Mouse (Mus musculus) embryonic facial prominence, embryonic 11.5 days (tissue): ENCODE data around the gene Dohh. TPM values are rescaled to one million over a fixed set of nuclear protein-coding genes. Genes with fewer than 3 reads are reported as not detected.
A peak's percentile ranks its signal among the peaks of the same experiment; 100 is the strongest.

Experiments used
- ATAC-seq: fragments of 200-750 bp; cut with Nextera tagmentation; replicated peaks from 2 replicates; pipeline ENCODE4 v1.8.0; 2017; ENCODE audit warnings: low read depth; ENCODE audit not compliant: insufficient number of reproducible peaks, low FRiP score, low TSS enrichment
- DNase-seq: peaks from one replicate; pipeline ENCODE4 v3.0.0-alpha.2; 2015; ENCODE audit warnings: low spot score
- H3K27ac ChIP-seq: fragments of 300-500 bp; sonication (generic); replicated peaks from 2 replicates; pipeline ENCODE4 v1.5.1; 2014; ENCODE audit warnings: mild to moderate bottlenecking, low read depth, low read length, control low read depth
- H3K27me3 ChIP-seq: fragments of 300-500 bp; sonication (generic); 2 replicates; pipeline ENCODE4 v1.6.1; 2014; ENCODE audit warnings: mild to moderate bottlenecking, low read length, moderate library complexity, mixed read lengths; ENCODE audit not compliant: control insufficient read depth, insufficient read depth
- H3K36me3 ChIP-seq: fragments of 300-500 bp; sonication (generic); replicated peaks from 2 replicates; pipeline ENCODE4 v1.6.1; 2014; ENCODE audit warnings: low read depth, mild to moderate bottlenecking, low read length, moderate library complexity, mixed read lengths; ENCODE audit not compliant: control insufficient read depth, insufficient read depth
- H3K4me1 ChIP-seq: fragments of 300-500 bp; sonication (generic); 2 replicates; pipeline ENCODE4 v1.6.1; 2014; ENCODE audit warnings: low read length, mixed read lengths; ENCODE audit not compliant: control insufficient read depth, insufficient read depth
- H3K4me2 ChIP-seq: fragments of 300-500 bp; sonication (generic); 2 replicates; pipeline ENCODE4 v1.6.1; 2014; ENCODE audit warnings: low read depth, mild to moderate bottlenecking, control low read depth, low read length, moderate library complexity
- H3K4me3 ChIP-seq: fragments of 300-500 bp; sonication (generic); 2 replicates; pipeline ENCODE4 v1.5.1; 2014; ENCODE audit warnings: low read depth, low read length, control low read depth
- H3K9ac ChIP-seq: fragments of 300-500 bp; sonication (generic); replicated peaks from 2 replicates; pipeline ENCODE4 v1.6.1; 2014; ENCODE audit warnings: mild to moderate bottlenecking, control low read depth, low read length
- H3K9me3 ChIP-seq: fragments of 300-500 bp; sonication (generic); replicated peaks from 2 replicates; pipeline ENCODE4 v1.6.1; 2016; ENCODE audit warnings: mild to moderate bottlenecking, low read length, inconsistent platforms, mixed read lengths; ENCODE audit not compliant: control insufficient read depth
- WGBS: fragments of 180-500 bp; shearing (Covaris S2); extraction: QIAGEN DNeasy Blood & Tissue Kit; methylation state at CpG from one replicate; pipeline ENCODE4 v1.1.7; 2014; 5-methylcytosine and 5-hydroxymethylcytosine counted together
- polyA plus RNA-seq: library from polyadenylated mRNA; unstranded; fragments of >200 nt; fragmentation: Nextera tagmentation; extraction: Ambion mirVana; gene quantifications from 2 replicates; pipeline ENCODE4 v1.2.1, GENCODE M21; 2014

Gene Dohh
- polyA plus RNA-seq, 1 experiment from 2014 or later: 45.0 TPM

DNA sequence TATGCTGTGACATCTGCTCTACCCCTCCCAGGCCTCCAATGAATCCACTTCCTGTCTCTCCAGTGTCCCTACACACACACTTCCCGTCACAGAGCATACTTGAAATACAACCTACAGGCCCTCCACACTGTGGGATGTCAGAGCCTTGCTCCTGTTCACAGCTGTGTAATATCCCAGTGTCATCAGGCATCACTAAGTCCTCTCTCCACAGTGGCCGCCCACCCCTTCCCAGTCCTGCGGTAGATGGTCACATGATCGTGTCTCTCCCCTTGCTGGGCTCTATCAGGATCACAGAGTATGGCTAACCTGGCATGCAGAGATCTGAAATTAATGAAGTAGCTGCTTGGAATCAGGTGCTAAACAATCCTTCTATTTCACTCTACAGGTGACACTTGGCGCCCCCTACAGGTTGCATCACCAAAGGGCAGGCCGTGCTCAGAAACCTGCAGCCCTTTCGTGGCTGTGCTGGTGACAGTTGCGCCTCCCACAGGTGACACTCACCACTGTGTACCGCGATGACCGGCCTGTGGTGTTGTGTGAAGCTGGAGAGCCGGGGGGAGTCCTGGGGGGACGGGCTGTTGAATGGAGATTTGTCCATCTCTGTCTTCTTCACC lies 21.5 kb downstream of the Dohh start:
- Histone ChIP-seq H3K4me3 (no peak overlapping the region), H3K27me3 (peaks cover 2% of the 10 kb centered on the region; the same call in 1 of the 2 replicates), H3K36me3 (no peaks in the 10 kb centered on the region), H3K9ac (no peak overlapping the region), H3K4me1 (peaks cover 29% of the 10 kb centered on the region), H3K9me3 (no peaks in the 10 kb centered on the region), H3K27ac (no peak overlapping the region), H3K4me2 (no peak overlapping the region; the same call in 1 of the 2 replicates)
- DNase-seq: peak; percentile 64
- 44% methylated on average over 13 of the region's 13 CpGs for WGBS
- ATAC-seq: no peak

DNA sequence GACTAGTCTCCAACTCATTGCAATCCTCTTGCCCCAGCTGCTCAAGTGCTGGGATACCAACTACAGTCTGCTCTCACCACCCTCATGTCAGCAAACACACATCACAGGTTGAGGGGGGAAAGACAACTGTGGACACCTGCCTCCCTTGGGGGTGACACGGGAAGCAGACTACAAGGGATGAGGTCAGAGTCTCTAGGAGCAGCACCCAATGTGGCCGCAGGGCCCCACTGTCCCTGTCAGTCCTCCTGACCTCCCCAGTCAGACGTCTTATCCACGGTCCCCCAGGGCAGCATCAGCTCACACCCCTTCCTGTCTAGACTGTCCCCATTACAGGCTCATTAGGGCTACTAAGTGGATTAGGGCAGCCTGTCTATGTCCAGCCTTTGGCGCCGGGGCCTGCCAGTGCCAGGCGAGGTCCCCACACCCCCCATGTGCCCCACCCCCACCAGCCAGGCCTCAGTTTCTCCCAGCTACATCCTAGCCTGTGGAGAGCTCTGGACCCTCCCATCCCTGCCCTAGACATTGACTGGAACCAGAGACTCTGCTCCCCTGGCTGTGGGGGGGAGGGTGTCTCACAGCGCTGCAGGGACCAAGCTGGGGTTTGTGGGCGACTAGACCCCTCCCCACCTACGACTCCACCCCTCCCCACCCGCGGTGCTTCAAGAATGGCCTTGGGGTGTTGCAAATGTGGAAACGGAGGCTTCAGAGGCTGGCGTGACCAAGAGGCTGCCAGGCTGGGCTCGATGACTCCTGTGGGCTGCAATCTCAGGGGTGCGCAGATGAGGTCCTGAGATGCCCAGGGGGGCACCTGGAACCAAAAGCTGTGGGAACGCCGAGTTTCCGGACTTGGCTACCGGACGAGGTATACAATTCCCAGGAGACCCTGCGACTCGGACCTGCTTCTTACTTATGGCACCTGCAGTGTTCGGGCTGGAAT lies 22.5 kb downstream of the Dohh start:
- no peaks in the 10 kb centered on the region; the same call in 1 of the 2 replicates for H3K36me3 ChIP-seq
- peak overlapping the region; percentile 43 for H3K4me2 ChIP-seq
- H3K9ac ChIP-seq: peak overlapping the region; percentile 43
- no peak for ATAC-seq
- H3K4me3 ChIP-seq: peak overlapping the region; percentile 21; the same call in 1 of the 2 replicates
- peaks cover 2% of the 10 kb centered on the region; the same call in 1 of the 2 replicates for H3K27me3 ChIP-seq
- WGBS: 20% methylated on average over 24 of the region's 24 CpGs
- no peak for DNase-seq
- H3K9me3 ChIP-seq: no peaks in the 10 kb centered on the region
- peaks cover 28% of the 10 kb centered on the region for H3K4me1 ChIP-seq
- H3K27ac ChIP-seq: 0 out of 2 replicates have a peak overlapping the region, but pooled peaks have one; percentile 20

DNA sequence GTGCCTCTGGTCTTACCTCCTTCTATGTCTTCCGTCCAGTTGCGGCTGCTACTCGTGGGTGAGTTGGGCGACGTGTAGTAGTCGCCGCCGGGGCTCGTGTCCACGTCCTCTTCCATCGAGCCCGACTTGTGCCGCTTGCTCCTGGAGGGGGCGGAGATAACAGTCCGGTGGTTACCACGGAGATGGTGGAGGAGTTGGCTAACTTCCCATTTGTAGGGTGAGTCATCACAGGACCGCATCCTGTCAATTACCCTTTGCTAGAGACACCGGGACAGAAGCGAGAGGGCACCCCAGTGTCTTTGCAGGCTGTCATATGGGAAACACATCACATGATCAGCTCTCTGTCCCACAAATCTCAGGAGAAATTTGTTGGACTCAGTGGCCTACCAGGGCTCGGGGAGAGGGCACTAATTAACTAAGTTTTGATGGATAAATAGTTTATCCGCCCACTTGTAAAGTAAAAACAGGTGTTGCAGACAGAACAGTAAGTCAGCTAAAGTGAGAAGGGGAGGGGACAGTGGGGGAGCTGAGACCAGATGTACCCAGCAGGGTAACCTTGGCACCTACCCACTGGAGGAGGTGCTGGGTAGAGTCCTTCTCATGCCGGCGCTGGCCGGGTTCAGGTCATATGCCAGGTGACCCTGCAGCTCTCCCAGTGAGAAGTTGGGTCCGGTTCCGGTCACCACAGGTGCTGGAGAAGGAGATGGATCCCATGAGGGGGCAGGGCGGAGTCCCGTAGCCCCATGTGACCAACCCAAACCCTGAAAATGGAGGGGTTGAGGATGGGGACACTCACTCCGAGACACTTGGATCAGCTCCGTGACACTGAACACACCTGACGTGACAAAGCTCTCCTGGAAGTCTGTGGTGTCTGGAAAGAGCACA lies 23.6 kb downstream of the Dohh start:
- Histone ChIP-seq H3K27me3 (peaks cover 2% of the 10 kb centered on the region; the same call in 1 of the 2 replicates), H3K36me3 (no peaks in the 10 kb centered on the region; the same call in 1 of the 2 replicates), H3K27ac (no peak overlapping the region), H3K4me1 (peaks cover 21% of the 10 kb centered on the region), H3K4me3 (peak overlapping the region; percentile 21; the same call in 1 of the 2 replicates), H3K4me2 (peak overlapping the region; percentile 43), H3K9me3 (no peaks in the 10 kb centered on the region), H3K9ac (peak overlapping the region; percentile 43; the same call in 1 of the 2 replicates)
- ATAC-seq (no peak), DNase-seq (peak; percentile 66)
- 19% methylated on average over 31 of the region's 31 CpGs for WGBS

DNA sequence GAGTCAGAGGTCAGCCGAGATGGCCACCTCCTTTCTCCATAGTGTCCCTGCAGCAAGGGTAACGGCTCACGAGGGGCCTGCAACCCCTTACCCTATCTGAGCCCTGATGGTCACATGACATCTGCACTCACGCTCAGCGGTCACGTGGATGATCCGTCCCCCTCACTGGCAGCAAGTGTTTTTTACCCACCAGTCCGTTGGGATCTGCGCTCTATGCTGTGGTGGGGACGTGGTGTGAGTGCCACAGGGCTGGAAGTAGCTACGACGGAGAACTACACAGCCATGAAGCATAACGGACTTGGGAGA lies 24.1 kb downstream of the Dohh start:
- Histone ChIP-seq H3K4me2 (no peak overlapping the region), H3K9ac (no peak overlapping the region; the same call in 1 of the 2 replicates), H3K36me3 (no peaks in the 10 kb centered on the region; the same call in 1 of the 2 replicates), H3K27me3 (peaks cover 2% of the 10 kb centered on the region; the same call in 1 of the 2 replicates), H3K9me3 (no peaks in the 10 kb centered on the region), H3K4me3 (no peak overlapping the region), H3K4me1 (peaks cover 15% of the 10 kb centered on the region), H3K27ac (peak overlapping the region; percentile 41; the same call in 1 of the 2 replicates)
- ATAC-seq (no peak), DNase-seq (no peak)
- WGBS: 36% methylated on average over 13 of the region's 13 CpGs

DNA sequence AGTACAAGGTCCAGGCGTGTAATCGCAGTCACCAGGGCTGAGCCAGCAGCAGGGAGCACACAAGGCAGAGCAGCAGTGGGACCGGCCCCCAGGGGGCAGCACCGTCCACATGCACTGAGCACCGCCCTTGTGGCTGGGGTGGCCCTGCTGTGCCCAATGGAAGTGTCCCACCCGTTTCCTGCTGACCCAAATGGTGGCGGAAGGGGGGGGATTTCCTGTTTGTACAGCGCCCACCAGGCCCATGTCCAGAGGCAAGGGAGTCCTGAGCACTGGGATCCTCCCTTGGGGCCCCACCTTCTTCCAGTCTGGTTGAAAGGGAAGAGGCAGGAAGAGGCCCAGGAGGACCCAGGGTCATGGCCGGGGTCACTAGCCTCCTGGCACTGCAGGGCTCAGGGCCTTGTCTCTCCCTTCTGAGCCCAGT lies 24.7 kb downstream of the Dohh start:
- Histone ChIP-seq H3K4me3 (no peak overlapping the region), H3K4me2 (no peak overlapping the region), H3K4me1 (peaks cover 15% of the 10 kb centered on the region), H3K9ac (no peak overlapping the region), H3K27me3 (peaks cover 2% of the 10 kb centered on the region; the same call in 1 of the 2 replicates), H3K9me3 (no peaks in the 10 kb centered on the region), H3K27ac (peak overlapping the region; percentile 41; the same call in 1 of the 2 replicates), H3K36me3 (no peaks in the 10 kb centered on the region; the same call in 1 of the 2 replicates)
- 15% methylated on average over 9 of the region's 9 CpGs for WGBS
- peak; percentile 69 for DNase-seq
- ATAC-seq: peak; percentile 7; the same call in 1 of the 2 replicates

DNA sequence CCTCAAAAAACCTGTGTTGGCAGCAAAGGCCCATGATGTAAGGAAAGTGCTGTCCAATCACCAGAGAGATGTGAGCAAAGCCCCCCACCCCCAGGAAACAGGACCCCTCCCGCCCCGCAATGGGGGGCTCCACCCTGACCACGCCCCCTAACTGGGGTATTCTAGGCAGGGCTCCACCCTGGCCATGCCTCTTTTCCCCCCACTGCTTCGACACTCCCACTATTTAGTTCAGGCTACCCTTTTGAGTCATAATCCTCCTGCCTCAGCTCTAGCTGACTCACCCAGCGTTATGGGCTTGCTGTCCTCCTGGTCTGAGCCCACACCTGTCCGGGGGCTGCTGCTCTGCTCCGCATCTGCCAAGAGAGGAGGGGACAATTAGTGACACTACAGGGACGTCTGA lies 25.1 kb downstream of the Dohh start:
- H3K4me2 ChIP-seq: no peak overlapping the region
- no peak overlapping the region for H3K4me3 ChIP-seq
- peak overlapping the region; percentile 41; the same call in 1 of the 2 replicates for H3K27ac ChIP-seq
- no peaks in the 10 kb centered on the region; the same call in 1 of the 2 replicates for H3K36me3 ChIP-seq
- ATAC-seq (no peak), DNase-seq (peak; percentile 49)
- peaks cover 17% of the 10 kb centered on the region for H3K4me1 ChIP-seq
- H3K27me3 ChIP-seq: no peaks in the 10 kb centered on the region; the same call in 1 of the 2 replicates
- no peak overlapping the region for H3K9ac ChIP-seq
- WGBS: 10% methylated on average over 8 of the region's 8 CpGs
- H3K9me3 ChIP-seq: no peaks in the 10 kb centered on the region

DNA sequence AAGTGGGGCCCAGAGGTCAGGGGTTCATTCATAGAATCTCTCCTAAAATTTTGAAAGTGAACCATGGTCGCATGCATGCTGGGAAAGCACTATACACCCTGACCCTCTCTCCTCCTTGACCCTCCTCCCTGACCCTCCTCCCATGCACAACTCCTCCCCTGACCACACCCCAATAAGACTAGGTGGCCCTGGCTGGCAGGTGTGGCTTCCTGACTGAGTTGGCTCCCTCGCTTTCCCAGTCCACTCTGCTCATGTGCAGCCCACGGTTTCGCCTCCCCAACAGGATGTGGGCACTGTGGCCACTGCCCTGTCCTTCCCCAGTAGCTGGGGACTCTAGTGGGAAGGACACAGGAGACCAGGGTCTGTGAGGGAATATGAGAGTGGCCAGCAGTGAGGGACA lies 26.1 kb downstream of the Dohh start:
- Histone ChIP-seq H3K4me2 (no peak overlapping the region), H3K27ac (no peak overlapping the region)

More for the DNA sequence above, 26.1 kb downstream of the Dohh start:
- Histone ChIP-seq H3K36me3 (no peaks in the 10 kb centered on the region; the same call in 1 of the 2 replicates), H3K9me3 (no peaks in the 10 kb centered on the region), H3K9ac (no peak overlapping the region), H3K27me3 (no peaks in the 10 kb centered on the region; the same call in 1 of the 2 replicates), H3K4me1 (peaks cover 17% of the 10 kb centered on the region), H3K4me3 (no peak overlapping the region)
- DNase-seq (no peak), ATAC-seq (no peak)
- WGBS: 71% methylated on average over 4 of the region's 4 CpGs
